Mouse (Mus musculus): ENCODE measurements around the gene Vegfd.

DNA sequence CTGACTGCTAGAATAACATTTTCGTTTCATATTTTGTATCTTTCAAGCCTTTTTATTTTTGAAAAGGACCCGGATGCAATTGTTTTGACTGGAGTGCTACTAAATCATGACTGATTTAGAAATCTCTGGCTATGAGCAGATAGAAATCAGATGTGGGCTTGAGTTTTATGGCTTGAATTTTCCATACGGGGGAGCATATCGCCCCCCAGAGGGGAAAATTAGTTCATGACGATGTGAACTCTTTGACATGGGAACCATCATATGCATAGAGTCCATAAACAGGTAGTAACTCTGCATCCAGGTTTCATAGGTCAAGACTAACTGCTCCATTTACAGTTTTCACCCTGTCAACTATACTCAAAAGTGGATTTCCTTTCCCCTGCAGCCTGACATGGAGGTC is 1.4 kb downstream of the Vegfd start:
- TF ChIP-seq POLR2A (IDR thresholded peaks at IDR 0.05; ENCODE audit: insufficient read length, low read depth) (no peak), MYOG (IDR thresholded peaks at IDR 0.05; ENCODE audit: control insufficient read depth in 1 of 3, insufficient read depth in 1 of 3, insufficient read length in 2 of 3, low read depth in 2 of 3) (no peak), E2F4 (IDR thresholded peaks at IDR 0.05; ENCODE audit: insufficient read depth) (no peak), CEBPB (IDR thresholded peaks at IDR 0.05; ENCODE audit: insufficient read depth, poor library complexity, severe bottlenecking) (no peak), TCF12 (IDR thresholded peaks at IDR 0.05; ENCODE audit: insufficient read depth, poor library complexity, severe bottlenecking) (no peak), POLR2AphosphoS2 (IDR thresholded peaks at IDR 0.05; ENCODE audit: insufficient read length, low read depth) (no peak), USF1 (IDR thresholded peaks at IDR 0.05; ENCODE audit: low read depth) (no peak), MAX (IDR thresholded peaks at IDR 0.05; ENCODE audit: low read depth) (no peak), SRF (IDR thresholded peaks at IDR 0.05; ENCODE audit: control insufficient read depth, insufficient read length, low read depth) (no peak), MYOD1 (IDR thresholded peaks at IDR 0.05; ENCODE audit: control insufficient read depth in 1 of 3, insufficient read length in 2 of 3, low read depth in 2 of 3) (no peak), REST (IDR thresholded peaks at IDR 0.05; ENCODE audit: insufficient read depth, insufficient read length) (no peak)
